Mouse (Mus musculus) CH12.LX (cell line): ENCODE results near the gene Kansl3. TPM values are rescaled to one million over a fixed set of nuclear protein-coding genes. Genes with fewer than 3 reads are reported as not detected.

Experiments
- DNase-seq: peaks from one replicate; pipeline ENCODE4 v3.0.0-alpha.2; 2013; ENCODE audit errors: extremely low read depth
- H3K27ac ChIP-seq: 2 replicates; pipeline ENCODE4 v1.5.1; 2012; ENCODE audit warnings: low read depth, mild to moderate bottlenecking, control low read depth, moderate library complexity; ENCODE audit not compliant: insufficient read depth
- H3K27me3 ChIP-seq: replicated peaks from 2 replicates; pipeline ENCODE3; 2012; ENCODE audit warnings: inconsistent platforms
- H3K36me3 ChIP-seq, 2 experiments: replicated peaks in 1 of 2; 2 replicates each; pipeline versions ENCODE3 to v1.6.1; 2012; ENCODE audit warnings: inconsistent platforms in 1 of 2, low read length in 1 of 2, mild to moderate bottlenecking in 1 of 2, mixed read lengths in 1 of 2, moderate library complexity in 1 of 2; ENCODE audit not compliant: control insufficient read depth in 1 of 2, insufficient read depth in 1 of 2
- H3K4me1 ChIP-seq, 2 experiments: 2 replicates each; pipeline ENCODE4 v1.6.1; 2012; ENCODE audit warnings: inconsistent platforms in 1 of 2, moderate library complexity in 1 of 2; ENCODE audit not compliant: insufficient read depth in 2 of 2, control insufficient read depth in 1 of 2
- H3K4me2 ChIP-seq: 2 replicates; pipeline ENCODE4 v1.6.1; 2012; ENCODE audit warnings: low read depth, mild to moderate bottlenecking, control low read depth; ENCODE audit not compliant: poor library complexity, insufficient read depth, severe bottlenecking
- H3K4me3 ChIP-seq, 3 experiments: fragments of 150-350 bp in 1 of 3; sonication (generic) in 1 of 3; replicated peaks in 1 of 3; 2 replicates each; pipeline versions ENCODE3 to v1.5.1; 2011 to 2012; ENCODE audit warnings: low read depth in 2 of 3, low read length in 2 of 3, mild to moderate bottlenecking in 2 of 3, moderate library complexity in 2 of 3, control low read depth in 1 of 3, improper control_type of control experiment in 1 of 3, inconsistent platforms in 1 of 3, mixed read lengths in 1 of 3; ENCODE audit not compliant: poor library complexity in 1 of 3
- H3K79me2 ChIP-seq: replicated peaks from 2 replicates; pipeline ENCODE4 v1.6.1; 2012; ENCODE audit warnings: mild to moderate bottlenecking, moderate library complexity; ENCODE audit not compliant: control insufficient read depth, poor library complexity, insufficient read depth, severe bottlenecking; ENCODE audit errors: extremely low read depth
- H3K9ac ChIP-seq: 2 replicates; pipeline ENCODE4 v1.6.1; 2012; ENCODE audit warnings: low read depth, mild to moderate bottlenecking, control low read depth, moderate library complexity; ENCODE audit not compliant: insufficient read depth
- H3K9me3 ChIP-seq: replicated peaks from 2 replicates; pipeline ENCODE3; 2012; ENCODE audit warnings: low read length, inconsistent platforms, mixed read lengths
- CHD1 ChIP-seq: IDR thresholded peaks from 2 replicates; pipeline ENCODE4 v1.6.1; 2012; ENCODE audit warnings: low read depth, low read length, improper control_type of control experiment, inconsistent platforms
- CHD2 ChIP-seq: IDR thresholded peaks from 2 replicates; pipeline ENCODE4 v1.6.1; 2011; ENCODE audit warnings: low read length, improper control_type of control experiment
- CTCF ChIP-seq, 2 experiments: IDR thresholded peaks in 1 of 2; conservative IDR thresholded peaks in 1 of 2; 2 replicates each; pipeline ENCODE4 v1.5.1; 2011 to 2012; ENCODE audit warnings: low read depth in 2 of 2, low read length in 2 of 2, improper control_type of control experiment in 1 of 2, inconsistent platforms in 1 of 2, mild to moderate bottlenecking in 1 of 2, moderate library complexity in 1 of 2
- ELF1 ChIP-seq: IDR thresholded peaks from 2 replicates; pipeline ENCODE4 v1.6.1; 2014; ENCODE audit warnings: low read depth, mild to moderate bottlenecking, inconsistent platforms, low read length, improper control_type of control experiment
- EP300 ChIP-seq: IDR thresholded peaks from 2 replicates; pipeline ENCODE4 v1.6.1; 2011; ENCODE audit warnings: low read length, improper control_type of control experiment
- JUN ChIP-seq: IDR thresholded peaks from 2 replicates; pipeline ENCODE4 v1.6.1; 2011; ENCODE audit warnings: low read depth, mild to moderate bottlenecking, low read length, improper control_type of control experiment, moderate library complexity; ENCODE audit not compliant: insufficient read depth
- KAT2A ChIP-seq: IDR thresholded peaks from 2 replicates; pipeline ENCODE4 v1.6.1; 2012; ENCODE audit warnings: low read length, improper control_type of control experiment, inconsistent platforms; ENCODE audit not compliant: insufficient replicate concordance
- MAX ChIP-seq: IDR thresholded peaks from 2 replicates; pipeline ENCODE4 v1.6.1; 2011; ENCODE audit warnings: low read length, improper control_type of control experiment
- MAZ ChIP-seq: IDR thresholded peaks from 2 replicates; pipeline ENCODE4 v1.6.1; 2012; ENCODE audit warnings: low read depth, mild to moderate bottlenecking, inconsistent platforms, low read length, improper control_type of control experiment, moderate library complexity
- MYC ChIP-seq: IDR thresholded peaks from 2 replicates; pipeline ENCODE4 v1.6.1; 2011; ENCODE audit warnings: low read depth, mild to moderate bottlenecking, improper control_type of control experiment, low read length
- POLR2A ChIP-seq: IDR thresholded peaks from 2 replicates; pipeline ENCODE4 v1.6.1; 2011; ENCODE audit warnings: low read depth, mild to moderate bottlenecking, improper control_type of control experiment, low read length
- POLR2AphosphoS2 ChIP-seq: IDR thresholded peaks from 2 replicates; pipeline ENCODE4 v1.6.1; 2011; ENCODE audit warnings: low read depth, low read length, improper control_type of control experiment
- RAD21 ChIP-seq: IDR thresholded peaks from 2 replicates; pipeline ENCODE4 v1.6.1; 2011; ENCODE audit warnings: low read depth, mild to moderate bottlenecking, low read length, improper control_type of control experiment, moderate library complexity
- SIN3A ChIP-seq: IDR thresholded peaks from 2 replicates; pipeline ENCODE4 v1.6.1; 2012; ENCODE audit warnings: low read length, improper control_type of control experiment, inconsistent platforms
- SMC3 ChIP-seq: IDR thresholded peaks from 2 replicates; pipeline ENCODE4 v1.6.1; 2011; ENCODE audit warnings: low read depth, low read length, improper control_type of control experiment
- TCF12 ChIP-seq: IDR thresholded peaks from 2 replicates; pipeline ENCODE4 v1.6.1; 2014; ENCODE audit warnings: low read depth, mild to moderate bottlenecking, inconsistent platforms, low read length, improper control_type of control experiment
- USF2 ChIP-seq: conservative IDR thresholded peaks from 2 replicates; pipeline ENCODE4 v1.6.1; 2011; ENCODE audit warnings: low read depth, low read length, improper control_type of control experiment
- ZNF384 ChIP-seq: IDR thresholded peaks from 2 replicates; pipeline ENCODE4 v1.6.1; 2012; ENCODE audit warnings: low read depth, low read length, improper control_type of control experiment, inconsistent platforms
- dilution Hi-C: fragments of 300-500 bp; cut with MboI; formaldehyde crosslinking; loops from 2 replicates; pipeline ENCODE4 v1.14.3; 2020; ENCODE audit warnings: low sequenced_read_pairs; ENCODE audit not compliant: extremely low pct_unique_long_range_greater_than_20kb, extremely low pct_ligation_motif_present
- in situ Hi-C: fragments of 300-500 bp; cut with MboI; formaldehyde crosslinking; loops from 3 replicates; pipeline ENCODE4 v1.14.3; 2019; ENCODE audit warnings: low sequenced_read_pairs, low pct_ligation_motif_present, low pct_unique_long_range_greater_than_20kb, mixed read lengths
- polyA plus RNA-seq: library from polyadenylated mRNA; unstranded; fragments of >175 nt; gene quantifications from 2 replicates; pipeline ENCODE4 v1.2.1, GENCODE M21; 2012; ENCODE audit warnings: low read depth; ENCODE audit not compliant: insufficient read length
- total RNA-seq, 2 experiments: library from RNA; depleted of rRNA; stranded (reverse); fragments of 300-350 nt in 1 of 2; fragments of >200 nt in 1 of 2; gene quantifications; 2 replicates each; pipeline ENCODE4 v1.2.3; 2012 to 2014

Kansl3 gene
- total and polyA plus RNA-seq, 3 experiments: 14.3 to 21.2 (median 17.0) TPM

GRCm38 (mm10) chr1:36323746-36324448 is 45.1 kb downstream of the Kansl3 start:
- dilution Hi-C loops: no loop called here
- H3K27me3 ChIP-seq: no peaks in the 10 kb centered on the region
- no peak overlapping the region for H3K4me2 ChIP-seq
- peaks cover 9 to 13% of the 10 kb centered on the region in 2 experiments for H3K4me1 ChIP-seq
- TF ChIP-seq RAD21 (peak; percentile 69), CTCF (conservative IDR thresholded peaks at IDR 0.05 in 1 of 2, IDR thresholded peaks at IDR 0.05 in 1 of 2; ENCODE audit: low read depth in 2 of 2, low read length in 2 of 2) (peak in 1 of 2 experiments; percentile 75; a peak in 2 of 4 replicates), SIN3A (no peak), ZNF384 (no peak), EP300 (no peak), SMC3 (peak; percentile 72)
- no peak overlapping the region for H3K27ac ChIP-seq
- DNase-seq: peak; percentile 50
- in situ Hi-C loops: loop anchor here (10.0 kb wide), 1 partner anchor 151 kb away; the partner anchor contains the start of gene Cnnm4
- H3K79me2 ChIP-seq: no peaks in the 10 kb centered on the region
- no peak overlapping the region for H3K4me3 ChIP-seq
- peaks cover 28 to 56% of the 10 kb centered on the region in 2 experiments for H3K36me3 ChIP-seq
- no peaks in the 10 kb centered on the region for H3K9me3 ChIP-seq
- no peak overlapping the region for H3K9ac ChIP-seq

GRCm38 (mm10) chr1:36323076-36323475 is 45.9 kb downstream of the Kansl3 start:
- H3K79me2 ChIP-seq: no peaks in the 10 kb centered on the region
- H3K4me2 ChIP-seq: no peak overlapping the region
- H3K4me3 ChIP-seq: no peak overlapping the region
- H3K36me3 ChIP-seq: peaks cover 36 to 62% of the 10 kb centered on the region in 2 experiments
- no peak overlapping the region for H3K27ac ChIP-seq
- DNase-seq: no peak
- TF ChIP-seq TCF12 (no peak), CHD2 (no peak), ELF1 (no peak), USF2 (no peak), CHD1 (no peak)
- no peaks in the 10 kb centered on the region for H3K27me3 ChIP-seq
- H3K4me1 ChIP-seq: peaks cover 9 to 13% of the 10 kb centered on the region in 2 experiments
- in situ Hi-C loops: loop anchor here (10.0 kb wide), 1 partner anchor 152 kb away; the partner anchor contains the start of gene Cnnm4
- dilution Hi-C loops: no loop called here
- no peak overlapping the region for H3K9ac ChIP-seq
- no peaks in the 10 kb centered on the region for H3K9me3 ChIP-seq

GRCm38 (mm10) chr1:36321829-36322573 is 47.0 kb downstream of the Kansl3 start:
- Histone ChIP-seq H3K4me2 (no peak overlapping the region), H3K36me3 (peaks cover 47 to 64% of the 10 kb centered on the region in 2 experiments), H3K9me3 (no peaks in the 10 kb centered on the region), H3K27me3 (no peaks in the 10 kb centered on the region), H3K4me1 (peaks cover 9 to 14% of the 10 kb centered on the region in 2 experiments), H3K79me2 (no peaks in the 10 kb centered on the region), H3K9ac (no peak overlapping the region), H3K4me3 (no peak overlapping the region), H3K27ac (no peak overlapping the region)
- TF ChIP-seq TCF12 (no peak), CTCF (conservative IDR thresholded peaks at IDR 0.05 in 1 of 2, IDR thresholded peaks at IDR 0.05 in 1 of 2; ENCODE audit: low read depth in 2 of 2, low read length in 2 of 2) (peak in 1 of 2 experiments; percentile 61; a peak in 3 of 4 replicates), POLR2AphosphoS2 (0 out of 2 replicates have a peak, but pooled peaks have one; percentile 41), JUN (no peak), EP300 (no peak), KAT2A (no peak), SMC3 (peak; percentile 43), MAZ (no peak), RAD21 (peak; percentile 52), MAX (no peak), POLR2A (no peak), MYC (no peak)
- in situ Hi-C loops (loop anchor here (10.0 kb wide), 1 partner anchor 153 kb away; the partner anchor contains the start of gene Cnnm4), dilution Hi-C loops (no loop called here)
- DNase-seq: peak; percentile 34
